Mouse (Mus musculus) cerebral cortex, adult 2 months (tissue): ENCODE results near the gene Banf2.

Source experiments
- WGBS: fragments of 180-500 bp; shearing (Covaris S2); methylation state at CpG from one replicate; pipeline ENCODE4 v1.1.7; 2018; 5-methylcytosine and 5-hydroxymethylcytosine counted together

The Banf2 gene

GRCm38 (mm10) chr2:144025361-144025760 lies 7.5 kb upstream of the Banf2 start:
- WGBS, result 80% methylated on average over 9 of the region's 9 CpGs

GRCm38 (mm10) chr2:144026456-144026855 lies 6.4 kb upstream of the Banf2 start:
- WGBS, result 72% methylated on average over 4 of the region's 4 CpGs

- 93% methylated on average over 7 of the region's 7 CpGs for WGBS
Measured at GRCm38 (mm10) chr2:144030791-144031190, 2.1 kb upstream of the Banf2 start.

- WGBS, result 22% methylated on average over 6 of the region's 6 CpGs
Measured at GRCm38 (mm10) chr2:144044726-144045125, 11.9 kb downstream of the Banf2 start.

- 49% methylated on average over 5 of the region's 5 CpGs for WGBS
Measured at GRCm38 (mm10) chr2:144045756-144046560, 13.1 kb downstream of the Banf2 start.

- 69% methylated on average over 11 of the region's 11 CpGs for whole genome bisulfite sequencing
Measured at GRCm38 (mm10) chr2:144046916-144047315, 14.1 kb downstream of the Banf2 start.

- WGBS, result 80% methylated on average over 8 of the region's 8 CpGs
Measured at GRCm38 (mm10) chr2:144050146-144050680, 17.4 kb downstream of the Banf2 start.

GRCm38 (mm10) chr2:144050861-144051260 lies 18.0 kb downstream of the Banf2 start:
- WGBS, result 91% methylated on average over 6 of the region's 6 CpGs

- WGBS, result 61% methylated on average over 8 of the region's 8 CpGs
Measured at GRCm38 (mm10) chr2:144052410-144053065, 19.7 kb downstream of the Banf2 start.

- 51% methylated on average over 2 of the region's 2 CpGs for WGBS
Measured at GRCm38 (mm10) chr2:144057735-144058134, 24.9 kb downstream of the Banf2 start.

GRCm38 (mm10) chr2:144061701-144062100 lies 28.8 kb downstream of the Banf2 start:
- WGBS, result 76% methylated on average over 6 of the region's 6 CpGs

- WGBS, result 98% methylated on average over 2 of the region's 2 CpGs
Measured at GRCm38 (mm10) chr2:144065499-144065898, 32.6 kb downstream of the Banf2 start.

- 92% methylated on average over 4 of the region's 4 CpGs for WGBS
Measured at GRCm38 (mm10) chr2:144069663-144070062, 36.8 kb downstream of the Banf2 start.

- WGBS, result 85% methylated on average over 7 of the region's 7 CpGs
Measured at GRCm38 (mm10) chr2:144070479-144070878, 37.6 kb downstream of the Banf2 start.

- WGBS, result 52% methylated on average over 7 of the region's 7 CpGs
Measured at GRCm38 (mm10) chr2:144072642-144073041, 39.8 kb downstream of the Banf2 start.

GRCm38 (mm10) chr2:144074059-144074458 lies 41.2 kb downstream of the Banf2 start:
- 98% methylated on average over 5 of the region's 5 CpGs for WGBS

GRCm38 (mm10) chr2:144076625-144077024 lies 43.8 kb downstream of the Banf2 start:
- 51% methylated on average over 2 of the region's 2 CpGs for WGBS

- 95% methylated on average over 3 of the region's 3 CpGs for WGBS
Measured at GRCm38 (mm10) chr2:144078897-144079296, 46.0 kb downstream of the Banf2 start.

- 54% methylated on average over 18 of the region's 18 CpGs for WGBS
Measured at GRCm38 (mm10) chr2:144086183-144086847, 53.5 kb downstream of the Banf2 start.

GRCm38 (mm10) chr2:144087899-144088584 lies 55.2 kb downstream of the Banf2 start:
- WGBS, result 72% methylated on average over 9 of the region's 9 CpGs

GRCm38 (mm10) chr2:144092767-144093166 lies 59.9 kb downstream of the Banf2 start:
- 89% methylated on average over 4 of the region's 4 CpGs for WGBS

GRCm38 (mm10) chr2:144094721-144095120 lies 61.9 kb downstream of the Banf2 start:
- 76% methylated on average over 1 of the region's 1 CpGs for WGBS
